Mouse (Mus musculus): ENCODE results near the gene Pank2. TPM values are rescaled to one million over a fixed set of nuclear protein-coding genes. Genes with fewer than 3 reads are reported as not detected.

Gene Pank2
- 24.9 and 40.2 TPM in 2 replicates for total RNA-seq (2023)

DNA sequence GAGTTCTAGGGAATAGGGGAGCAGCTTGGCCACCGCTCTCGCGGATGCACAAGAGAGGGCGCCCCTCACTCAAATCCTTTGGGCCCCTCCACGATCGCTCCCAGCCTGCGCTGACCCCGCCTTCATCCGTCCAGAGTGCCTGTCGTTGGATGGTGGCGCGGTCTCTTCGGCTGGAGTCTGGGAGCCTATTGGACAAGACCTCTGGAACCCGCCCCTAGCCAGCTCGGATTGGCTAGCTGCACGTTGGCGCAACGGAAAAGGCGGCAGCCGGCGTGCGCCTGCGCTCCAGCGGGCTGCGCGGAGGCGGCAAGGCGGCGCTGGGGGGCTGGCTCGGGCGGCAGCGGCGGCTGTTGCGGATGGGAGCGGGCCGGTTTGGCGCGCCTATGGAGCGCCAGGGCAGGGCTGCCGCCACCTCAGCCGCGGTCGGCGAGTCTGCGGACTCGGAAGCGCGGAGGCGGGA, at the start of gene Pank2:
TSS of gene Pank2 (plus strand) at position 283 of the 460 bp plus-strand sequence.

GRCm38 (mm10) chr2:131233307-131234126, 28.8 kb upstream of the Pank2 start, which contains the start of gene Mavs:
Gene Mavs, plus strand, starts transcription at chr2:131234063.

Other genes starting within 250 kb of the Pank2 start
- not detected in 2 replicates for gene Gfra4, start 219.4 kb upstream of the Pank2 start, total RNA-seq (2023)
- 0.57 and 0.85 TPM in 2 replicates for gene Adam33, start 198.7 kb upstream of the Pank2 start, total RNA-seq (2023)
- 0.57 and 2.0 TPM in 2 replicates for gene Siglec1, start 175.7 kb upstream of the Pank2 start, total RNA-seq (2023)
- gene Hspa12b, start 135.2 kb upstream of the Pank2 start, total RNA-seq (2023), result 0.28 TPM in 1 of 2 replicates, not detected in the other
- gene Gm11037, start 129.0 kb upstream of the Pank2 start, total RNA-seq (2023), result not detected in 2 replicates
- 36.9 and 39.8 TPM in 2 replicates for gene 1700037H04Rik, start 102.4 kb upstream of the Pank2 start, total RNA-seq (2023)
- gene Cenpb, start 82.4 kb upstream of the Pank2 start, total RNA-seq (2023), result 19.5 and 20.7 TPM in 2 replicates
- gene Cdc25b, start 75.5 kb upstream of the Pank2 start, total RNA-seq (2023), result 49.5 and 53.3 TPM in 2 replicates
- 0.92 and 1.5 TPM in 2 replicates for gene Spef1, start 75.2 kb upstream of the Pank2 start, total RNA-seq (2023)
- 26.4 and 37.5 TPM in 2 replicates for gene Ap5s1, start 55.4 kb upstream of the Pank2 start, total RNA-seq (2023)
- gene Mavs, start 28.4 kb upstream of the Pank2 start, total RNA-seq (2023), result 6.1 and 6.3 TPM in 2 replicates
- 25.4 and 33.4 TPM in 2 replicates for gene Rnf24, start 90.4 kb downstream of the Pank2 start, total RNA-seq (2023)
- 30.5 and 58.1 TPM in 2 replicates for gene Smox, start 229.0 kb downstream of the Pank2 start, total RNA-seq (2023)

Measured in neutrophil, adult 65 days (primary cell).